ENCODE assay signal across 8 mouse cellular contexts in the genomic region with DNA sequence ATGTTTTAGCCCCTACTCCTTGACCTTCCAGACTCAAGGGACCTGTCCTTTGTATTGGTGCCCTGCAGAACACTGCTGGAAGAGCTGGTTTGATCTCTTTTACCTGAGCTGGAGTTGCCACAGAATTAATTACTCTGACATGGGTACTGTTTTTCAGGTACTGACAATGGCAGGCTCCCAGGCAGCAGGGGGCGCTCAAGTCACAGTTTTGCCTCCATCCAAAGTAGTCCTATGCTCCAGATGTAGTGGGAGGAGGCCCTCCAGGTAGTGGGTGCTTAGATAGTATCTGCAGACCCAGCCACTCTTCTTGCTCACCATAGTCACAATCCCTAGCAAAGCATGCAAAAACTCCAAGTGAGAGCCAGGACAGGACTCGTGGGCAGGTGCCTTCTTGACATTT. TPM values are rescaled to one million over a fixed set of nuclear protein-coding genes. Genes with fewer than 3 reads are reported as not detected.
DNase-seq lines count a peak whose midpoint lies in the region; ATAC-seq lines count a peak whose summit lies in the region.

No protein-coding gene starts in this region.

- no peaks in the 10 kb centered on the region for H3K9me3 ChIP-seq in hindbrain, embryonic 14.5 days (ENCODE audit: control insufficient read depth, low read length)
- no peaks in the 10 kb centered on the region for H3K9me3 ChIP-seq in hindbrain, embryonic 12.5 days (replicated peaks)
- no peaks in the 10 kb centered on the region for H3K9me3 ChIP-seq in limb, embryonic 10.5 days (replicated peaks)
- H3K9me3 ChIP-seq in neural tube, embryonic 14.5 days (ENCODE audit: control insufficient read depth, low read length), result no peaks in the 10 kb centered on the region

- ATAC-seq in hindbrain, embryonic 14.5 days (ENCODE audit: low FRiP score), result no peak
- no peak for ATAC-seq in hindbrain, embryonic 12.5 days (ENCODE audit: low FRiP score)
- peak; percentile 21; the same call in 1 of the 2 replicates for ATAC-seq in neural tube, embryonic 14.5 days (ENCODE audit: low read depth)

- WGBS in hindbrain, embryonic 14.5 days, result 39% methylated on average over 2 of the region's 2 CpGs
- WGBS in hindbrain, embryonic 12.5 days, result 38% methylated on average over 2 of the region's 2 CpGs
- 28% methylated on average over 2 of the region's 2 CpGs for WGBS in limb, embryonic 10.5 days
- WGBS in neural tube, embryonic 14.5 days, result 38% methylated on average over 2 of the region's 2 CpGs

- no peak overlapping the region for H3K9ac ChIP-seq in hindbrain, embryonic 14.5 days
- H3K9ac ChIP-seq in hindbrain, embryonic 12.5 days, result no peak overlapping the region
- H3K9ac ChIP-seq in neural tube, embryonic 14.5 days (replicated peaks; ENCODE audit: low read depth, low read length), result no peak overlapping the region

- H3K36me3 ChIP-seq in hindbrain, embryonic 14.5 days (replicated peaks; ENCODE audit: control insufficient read depth, insufficient read depth), result peaks cover 16% of the 10 kb centered on the region; the same call in 1 of the 2 replicates
- peaks cover 35% of the 10 kb centered on the region for H3K36me3 ChIP-seq in hindbrain, embryonic 12.5 days
- H3K36me3 ChIP-seq in limb, embryonic 10.5 days, result peaks cover 76% of the 10 kb centered on the region
- no peaks in the 10 kb centered on the region; the same call in 1 of the 2 replicates for H3K36me3 ChIP-seq in neural tube, embryonic 14.5 days (ENCODE audit: control insufficient read depth, insufficient read depth, low read length)

- no peak overlapping the region for H3K4me3 ChIP-seq in hindbrain, embryonic 14.5 days (replicated peaks; ENCODE audit: low read length)
- H3K4me3 ChIP-seq in hindbrain, embryonic 12.5 days, result no peak overlapping the region
- no peak overlapping the region for H3K4me3 ChIP-seq in limb, embryonic 10.5 days
- H3K4me3 ChIP-seq in neural tube, embryonic 14.5 days (ENCODE audit: low read depth, low read length), result no peak overlapping the region

- H3K27ac ChIP-seq in hindbrain, embryonic 14.5 days, result no peak overlapping the region
- H3K27ac ChIP-seq in hindbrain, embryonic 12.5 days, result no peak overlapping the region
- H3K27ac ChIP-seq in limb, embryonic 10.5 days, result no peak overlapping the region
- H3K27ac ChIP-seq in neural tube, embryonic 14.5 days (ENCODE audit: low read depth, low read length), result no peak overlapping the region

- peak; percentile 70 for DNase-seq in hindbrain, embryonic 14.5 days (ENCODE audit: low spot score)
- peak; percentile 78 for DNase-seq in c-Kit-positive CD71-positive TER-119-positive erythroid progenitor cells, embryonic 14.5 days (ENCODE audit: low spot score)
- peak; percentile 48 to 75 for DNase-seq in frontal cortex, postnatal 14 days (ENCODE audit: low spot score in 2 of 2)
- peak; percentile 68 to 86 for DNase-seq in kidney, adult 8-10 months
- DNase-seq in limb, embryonic 10.5 days (ENCODE audit: low spot score), result peak; percentile 76
- peak; percentile 34 for DNase-seq in telencephalon, adult 2 months (ENCODE audit: low read depth, low spot score)

- no peaks in the 10 kb centered on the region for H3K4me1 ChIP-seq in hindbrain, embryonic 14.5 days (replicated peaks; ENCODE audit: control insufficient read depth, insufficient read depth, low read length)
- no peaks in the 10 kb centered on the region for H3K4me1 ChIP-seq in hindbrain, embryonic 12.5 days
- peaks cover 17% of the 10 kb centered on the region for H3K4me1 ChIP-seq in limb, embryonic 10.5 days
- no peaks in the 10 kb centered on the region for H3K4me1 ChIP-seq in neural tube, embryonic 14.5 days (ENCODE audit: control insufficient read depth, insufficient read depth, low read length)

- no peaks in the 10 kb centered on the region for H3K27me3 ChIP-seq in hindbrain, embryonic 14.5 days (ENCODE audit: control insufficient read depth, insufficient read depth, low read length)
- no peaks in the 10 kb centered on the region for H3K27me3 ChIP-seq in hindbrain, embryonic 12.5 days
- H3K27me3 ChIP-seq in limb, embryonic 10.5 days (ENCODE audit: low read depth, poor library complexity, severe bottlenecking), result no peaks in the 10 kb centered on the region
- H3K27me3 ChIP-seq in neural tube, embryonic 14.5 days (ENCODE audit: control insufficient read depth, insufficient read depth, low read length), result no peaks in the 10 kb centered on the region

- H3K4me2 ChIP-seq in hindbrain, embryonic 14.5 days (replicated peaks), result no peak overlapping the region
- no peak overlapping the region for H3K4me2 ChIP-seq in hindbrain, embryonic 12.5 days (replicated peaks)
- H3K4me2 ChIP-seq in neural tube, embryonic 14.5 days (ENCODE audit: low read depth, low read length), result no peak overlapping the region

RNA-seq across cellular contexts. Expression of a gene that starts 36.6 kb away (rescaled TPM):
- 34.1 and 36.5 TPM in 2 replicates for polyA plus RNA-seq in hindbrain, embryonic 14.5 days (2014; fragmentation: Nextera tagmentation; extraction: Ambion mirVana)
- 65.3 and 67.3 TPM in 2 replicates for polyA plus RNA-seq in hindbrain, embryonic 12.5 days (2016; fragmentation: Nextera tagmentation; extraction: Ambion mirVana)
- 42.7 and 53.8 TPM in 2 replicates for polyA plus RNA-seq in limb, embryonic 10.5 days (2016; fragmentation: Nextera tagmentation; extraction: Ambion mirVana)
- 31.6 and 36.1 TPM in 2 replicates for polyA plus RNA-seq in neural tube, embryonic 14.5 days (2014; fragmentation: Nextera tagmentation; extraction: Ambion mirVana)

RNA-seq across cellular contexts. Expression of a gene that starts 55.4 kb away (rescaled TPM):
- polyA plus RNA-seq in hindbrain, embryonic 14.5 days (2014; fragmentation: Nextera tagmentation; extraction: Ambion mirVana), result 0.48 and 0.72 TPM in 2 replicates
- 0.43 and 0.68 TPM in 2 replicates for polyA plus RNA-seq in hindbrain, embryonic 12.5 days (2016; fragmentation: Nextera tagmentation; extraction: Ambion mirVana)
- 0.15 TPM in 1 of 2 replicates, not detected in the other for polyA plus RNA-seq in limb, embryonic 10.5 days (2016; fragmentation: Nextera tagmentation; extraction: Ambion mirVana)
- polyA plus RNA-seq in neural tube, embryonic 14.5 days (2014; fragmentation: Nextera tagmentation; extraction: Ambion mirVana), result 0.40 and 0.54 TPM in 2 replicates
